Mouse (Mus musculus) ES-E14 (cell line): ENCODE results near the gene Sh3bgr.

Source experiments
- HCFC1 ChIP-seq: IDR thresholded peaks from 2 replicates; pipeline ENCODE4 v1.6.1; 2012; ENCODE audit warnings: low read length, inconsistent platforms, borderline replicate concordance; ENCODE audit not compliant: insufficient read depth
- MAFK ChIP-seq: IDR thresholded peaks from 2 replicates; pipeline ENCODE4 v1.6.1; 2014; ENCODE audit warnings: mild to moderate bottlenecking, low read depth, low read length, inconsistent platforms; ENCODE audit not compliant: insufficient read depth
- ZNF384 ChIP-seq: IDR thresholded peaks from 2 replicates; pipeline ENCODE4 v1.6.1; 2012; ENCODE audit warnings: low read depth, low read length, inconsistent platforms

- TF ChIP-seq HCFC1 (no peak), MAFK (no peak), ZNF384 (no peak)
Observed at GRCm38 (mm10) chr16:96272929-96273619, 72.8 kb downstream of the Sh3bgr start.
